Mouse (Mus musculus): ENCODE data around the gene Casr. TPM values are rescaled to one million over a fixed set of nuclear protein-coding genes. Genes with fewer than 3 reads are reported as not detected.

The Casr gene
- total RNA-seq, 2 experiments from 2014 or later, result 1.5 to 1.8 TPM

- intact Hi-C loops (cut with DNase I), result no loop called here
- no peak for DNase-seq (ENCODE audit: low spot score in 2 of 2)
These were observed 35.2 kb downstream of the Casr start for GRCm38 (mm10) chr16:36526596-36527282.

DNA sequence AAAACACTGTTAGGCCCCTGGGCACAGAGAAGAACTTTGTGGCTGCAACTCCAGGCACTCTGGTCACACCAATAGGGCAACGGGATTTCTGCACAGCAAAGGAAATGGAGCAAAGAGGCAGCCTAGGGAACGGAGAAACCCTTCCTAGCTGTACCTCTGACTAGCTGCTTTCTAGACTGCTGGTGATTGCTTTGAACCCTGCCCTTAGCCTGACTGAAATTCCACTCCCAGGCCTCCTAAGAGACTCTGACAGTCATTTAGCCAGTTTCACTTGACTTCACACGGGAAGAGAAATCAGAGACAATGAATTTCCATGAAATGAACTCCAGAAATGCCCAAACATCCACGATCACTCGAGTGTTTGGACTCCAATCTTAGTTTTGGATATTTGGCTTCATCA lies 38.8 kb downstream of the Casr start:
- DNase-seq (ENCODE audit: low spot score in 2 of 2), result no peak
- intact Hi-C loops (cut with DNase I), result no loop called here

DNA sequence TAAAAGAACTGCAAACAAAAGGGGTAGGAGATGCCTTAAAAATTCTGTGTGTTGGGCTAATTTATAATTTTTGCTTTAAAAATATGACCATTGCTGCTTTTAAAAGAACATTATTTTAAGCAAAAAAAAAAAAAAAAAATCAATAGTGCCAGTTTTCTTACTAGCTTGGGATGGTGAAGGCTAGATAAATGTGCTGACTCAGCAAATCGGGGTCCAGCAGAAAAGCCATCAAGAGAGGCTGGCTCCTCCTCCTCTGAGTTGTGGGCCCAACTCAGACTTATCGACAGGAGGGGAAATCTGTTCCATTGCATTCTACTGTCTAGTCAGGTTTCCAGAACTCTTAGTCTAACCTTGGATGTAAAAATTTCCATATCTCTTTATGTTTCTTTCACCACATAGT lies 45.6 kb downstream of the Casr start:
- intact Hi-C loops (cut with DNase I), result no loop called here
- DNase-seq (ENCODE audit: low spot score in 2 of 2), result no peak

DNA sequence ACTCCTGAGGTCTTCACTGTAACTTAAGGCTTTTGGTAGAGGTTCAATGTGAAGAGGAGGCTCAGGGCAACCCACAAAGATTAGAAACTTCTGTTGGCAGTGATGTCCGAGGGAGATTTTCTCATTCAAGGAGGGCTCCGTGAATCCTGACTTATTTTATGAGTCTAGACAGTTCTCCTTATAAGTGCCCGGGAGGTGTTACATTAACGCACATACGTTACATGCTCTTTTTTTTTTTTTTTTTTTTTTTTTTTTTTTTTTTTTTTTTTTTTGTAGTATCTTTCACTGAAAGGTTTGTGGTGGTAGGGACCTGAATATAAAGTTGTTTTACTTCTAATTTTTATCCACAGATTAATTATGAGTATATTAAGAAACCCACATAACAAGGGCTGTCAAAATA lies 54.6 kb downstream of the Casr start:
- intact Hi-C loops (cut with DNase I), result no loop called here
- no peak for DNase-seq (ENCODE audit: low spot score in 2 of 2)

- intact Hi-C loops (cut with DNase I), result no loop called here
- DNase-seq (ENCODE audit: low spot score in 2 of 2), result no peak
These were observed 55.1 kb downstream of the Casr start for GRCm38 (mm10) chr16:36506827-36507226.

GRCm38 (mm10) chr16:36505913-36506312 lies 56.0 kb downstream of the Casr start:
- DNase-seq (ENCODE audit: low spot score in 2 of 2), result no peak
- intact Hi-C loops (cut with DNase I), result no loop called here

DNA sequence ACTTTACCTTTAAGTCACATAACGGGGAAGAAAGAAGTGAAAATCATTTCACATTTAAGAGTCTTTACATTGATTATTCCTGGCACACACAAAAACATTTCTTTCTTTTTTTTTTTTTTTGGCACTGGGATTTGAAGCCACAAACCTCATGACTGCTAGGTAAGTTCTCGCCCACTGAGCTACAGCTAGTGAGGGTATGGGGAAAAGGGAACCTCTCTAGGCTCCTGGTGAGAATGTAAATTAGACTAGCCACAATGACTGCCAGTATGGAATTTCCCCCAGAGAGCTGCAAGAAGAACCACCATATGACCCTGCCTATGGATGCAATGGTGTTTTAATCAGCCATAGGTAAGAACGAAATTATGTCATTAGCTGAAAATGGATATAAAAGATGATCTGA lies 56.8 kb downstream of the Casr start:
- DNase-seq (ENCODE audit: low spot score in 2 of 2), result no peak
- intact Hi-C loops (cut with DNase I), result no loop called here

GRCm38 (mm10) chr16:36502286-36502685 lies 59.7 kb downstream of the Casr start:
- intact Hi-C loops (cut with DNase I), result no loop called here

DNA sequence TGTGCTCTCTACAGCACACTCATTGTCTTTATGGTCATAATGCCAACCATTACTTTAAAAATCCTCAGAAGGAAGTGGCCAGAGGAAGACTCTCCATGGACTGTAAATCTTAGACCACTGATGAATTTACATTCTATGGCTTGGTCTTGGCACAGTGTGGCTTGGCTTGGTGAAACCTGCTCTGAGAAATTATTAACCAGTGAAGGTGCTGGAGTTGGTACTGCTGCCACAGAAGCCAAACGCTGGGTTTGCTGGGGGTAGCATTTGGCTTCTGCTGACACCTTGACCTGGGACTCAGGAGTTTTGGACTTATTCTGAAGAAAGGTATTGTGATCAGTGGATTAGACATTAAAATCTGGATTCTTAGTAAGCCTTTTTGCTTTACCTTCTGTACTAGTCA lies 69.5 kb downstream of the Casr start:
- intact Hi-C loops (cut with DNase I), result no loop called here
- DNase-seq (ENCODE audit: low spot score in 2 of 2), result no peak

More at GRCm38 (mm10) chr16:36502286-36502685, 59.7 kb downstream of the Casr start:
- DNase-seq (ENCODE audit: low spot score in 2 of 2), result no peak

DNA sequence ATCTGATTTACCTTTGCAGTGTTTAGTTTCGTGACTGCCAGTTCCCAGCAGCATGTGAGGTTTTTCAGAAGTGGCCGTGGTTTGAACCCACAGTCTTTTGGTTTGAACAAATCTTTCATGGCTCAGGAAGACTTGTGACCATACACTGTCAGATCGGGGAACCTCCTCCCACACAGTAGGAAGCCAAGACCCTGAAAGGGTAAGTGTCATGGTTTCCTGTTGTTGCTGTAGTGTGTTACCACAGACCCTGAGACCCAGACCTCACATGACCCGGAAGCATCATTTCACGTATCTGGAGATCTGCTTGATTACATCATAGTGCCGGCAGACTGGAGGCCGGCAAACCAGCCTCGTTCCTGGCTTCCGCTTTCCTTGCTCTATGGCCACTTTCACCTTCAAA lies 85.1 kb downstream of the Casr start:
- intact Hi-C loops (cut with DNase I), result no loop called here

GRCm38 (mm10) chr16:36475530-36475929 lies 86.4 kb downstream of the Casr start:
- no peak for DNase-seq (ENCODE audit: low spot score in 2 of 2)
- intact Hi-C loops (cut with DNase I), result loop anchor here (2.0 kb wide), 1 partner anchor 341 kb away; no protein-coding TSS in a partner anchor

More for the DNA sequence above, 85.1 kb downstream of the Casr start:
- DNase-seq (ENCODE audit: low spot score in 2 of 2), result no peak

DNA sequence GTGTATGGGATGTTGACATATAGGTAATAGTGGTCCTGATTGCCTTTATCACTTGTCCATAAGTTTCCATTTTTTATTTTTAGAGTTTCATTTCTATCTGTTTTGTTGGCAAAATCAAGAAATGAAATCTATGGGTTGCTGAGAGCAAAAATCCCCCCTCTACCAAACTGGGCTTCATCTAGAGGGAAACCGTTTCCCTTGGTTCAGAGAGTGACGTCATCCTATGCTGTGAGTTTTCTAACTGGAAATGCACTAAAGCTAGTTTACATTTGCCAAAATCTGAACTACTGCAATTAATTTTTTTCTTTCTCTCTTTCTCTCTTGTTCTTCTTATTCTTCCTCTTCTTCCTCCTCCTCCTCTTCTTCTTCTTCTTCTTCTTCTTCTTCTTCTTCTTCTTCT lies 87.1 kb downstream of the Casr start:
- DNase-seq (ENCODE audit: low spot score in 2 of 2), result no peak
- intact Hi-C loops (cut with DNase I), result loop anchor here (2.0 kb wide), 1 partner anchor 342 kb away; no protein-coding TSS in a partner anchor

DNA sequence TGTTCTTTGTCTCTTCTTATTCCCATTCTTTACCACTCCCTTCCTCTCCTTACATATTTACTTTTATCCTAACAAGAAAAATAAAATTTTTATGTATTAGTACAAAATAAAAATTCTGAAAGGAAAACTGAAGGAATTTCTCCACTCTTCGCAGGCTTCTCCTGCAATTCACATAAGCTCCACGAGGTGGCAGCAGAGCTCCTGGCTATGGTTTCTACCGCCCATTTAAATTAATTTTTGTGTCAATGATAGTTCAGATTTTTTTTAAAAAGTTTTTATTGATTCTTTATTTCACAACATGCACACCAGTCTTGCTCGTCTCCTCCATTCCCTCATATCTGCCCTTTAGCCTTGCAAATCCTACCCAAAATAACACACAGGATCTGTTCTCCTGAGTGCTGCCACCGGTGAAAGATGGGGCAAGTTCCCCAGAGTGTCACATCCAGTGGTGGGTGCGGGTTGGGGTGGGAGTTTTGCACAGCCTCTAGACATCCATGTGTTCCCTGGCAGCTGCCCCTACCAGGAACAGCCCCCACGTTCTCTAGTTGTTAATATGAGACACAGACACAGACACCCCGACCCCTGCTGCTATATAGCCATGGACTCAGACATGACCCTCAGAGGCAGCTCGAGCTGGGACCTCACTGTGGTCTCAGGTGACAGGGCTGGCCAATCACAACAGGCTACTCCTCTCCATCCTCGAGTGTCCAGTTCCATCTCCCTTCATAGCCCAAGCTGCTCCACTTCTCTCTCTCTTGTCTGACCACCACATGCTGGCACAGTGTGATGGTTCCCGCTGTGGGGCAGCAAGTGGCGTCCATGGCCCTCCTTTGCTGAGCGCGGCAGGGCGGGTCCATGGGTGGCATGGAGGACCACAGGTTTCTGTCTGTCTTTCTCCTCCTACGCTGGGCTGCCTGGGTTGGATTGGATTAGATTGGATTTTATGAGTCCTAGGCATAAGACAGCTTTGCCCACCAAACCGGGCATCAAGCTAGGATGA lies 88.4 kb downstream of the Casr start:
- peak; percentile 18 to 19 for DNase-seq (ENCODE audit: low spot score in 2 of 2)
- intact Hi-C loops (cut with DNase I), result loop anchor here (1.0 to 2.0 kb wide), 2 partner anchors 149 to 343 kb away; no protein-coding TSS in a partner anchor

DNA sequence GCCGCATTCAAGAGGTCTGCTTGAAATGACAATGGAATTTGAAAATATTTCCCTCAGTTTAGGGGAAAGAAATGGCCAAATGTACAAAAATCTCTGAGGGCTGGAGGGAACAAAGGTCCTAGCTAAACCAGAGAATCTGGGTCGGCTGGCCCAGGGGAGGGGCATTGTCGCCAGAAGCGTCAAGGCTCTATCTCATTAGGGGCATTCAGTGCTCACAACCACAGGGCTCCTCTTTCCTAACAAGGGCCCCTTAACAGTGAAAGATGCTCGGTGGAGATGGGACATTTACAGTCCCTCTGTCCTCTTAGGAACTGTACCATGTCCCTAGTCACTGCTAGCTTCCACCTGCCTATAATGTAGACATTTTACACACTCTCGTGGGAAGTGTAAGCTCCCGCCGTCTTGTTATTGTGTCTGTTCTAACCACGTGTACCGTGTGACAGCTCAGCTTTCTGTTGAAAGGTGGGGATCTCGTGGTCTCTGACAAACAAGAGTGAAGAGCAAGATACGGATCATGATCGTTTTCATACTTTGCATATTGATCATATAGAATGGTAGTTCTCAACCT lies 90.8 kb downstream of the Casr start:
- no peak for DNase-seq (ENCODE audit: low spot score in 2 of 2)
- intact Hi-C loops (cut with DNase I), result no loop called here

DNA sequence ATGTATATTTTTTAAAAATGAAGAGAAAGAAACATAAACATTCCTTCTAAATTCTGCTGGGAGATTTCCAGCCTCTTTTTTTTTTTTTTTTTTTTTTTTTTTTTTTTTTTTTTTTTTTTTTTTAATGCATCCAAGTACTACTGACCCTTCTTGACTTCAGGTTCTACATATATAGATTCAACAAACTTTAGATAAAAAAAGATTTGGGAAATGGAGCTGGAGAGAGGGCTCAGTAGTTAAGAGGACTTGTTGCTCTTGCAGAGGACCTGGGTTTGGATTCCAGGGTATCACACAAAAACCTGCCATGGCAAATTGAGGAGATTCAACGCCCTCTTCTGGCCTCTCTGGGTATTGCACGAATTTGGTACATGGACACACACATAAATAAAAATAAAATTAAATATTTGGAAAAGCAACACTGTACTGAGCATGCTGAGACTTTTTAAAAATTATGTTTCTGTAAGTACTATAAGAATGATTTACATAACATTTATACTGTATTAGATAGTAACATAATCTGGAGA lies 91.9 kb downstream of the Casr start:
- DNase-seq (ENCODE audit: low spot score in 2 of 2), result no peak
- intact Hi-C loops (cut with DNase I), result no loop called here

- no peak for DNase-seq (ENCODE audit: low spot score in 2 of 2)
- intact Hi-C loops (cut with DNase I), result no loop called here
These were observed 92.6 kb downstream of the Casr start for GRCm38 (mm10) chr16:36469367-36469766.

DNA sequence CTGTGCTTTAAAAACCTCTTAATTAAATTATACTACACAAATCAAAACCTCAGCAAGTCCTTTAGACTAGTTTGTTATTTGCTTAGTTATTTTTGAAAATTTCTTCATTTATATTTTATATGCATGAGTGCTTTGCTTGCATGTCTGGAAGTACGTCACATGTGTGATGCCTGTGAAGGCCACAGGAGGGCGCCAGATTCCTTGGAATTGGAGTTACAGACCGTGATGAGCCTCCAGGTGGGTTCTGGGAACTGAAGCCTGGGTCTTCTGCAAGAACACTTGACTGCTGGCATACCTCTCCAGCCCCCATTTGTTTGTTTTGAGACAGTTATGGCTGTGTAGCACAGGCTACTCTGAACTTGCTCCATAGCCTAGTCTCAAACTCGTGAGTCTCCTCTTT lies 93.1 kb downstream of the Casr start:
- intact Hi-C loops (cut with DNase I), result no loop called here
- no peak for DNase-seq (ENCODE audit: low spot score in 2 of 2)

GRCm38 (mm10) chr16:36467936-36468335 lies 94.0 kb downstream of the Casr start:
- DNase-seq (ENCODE audit: low spot score in 2 of 2), result no peak
- intact Hi-C loops (cut with DNase I), result no loop called here

DNA sequence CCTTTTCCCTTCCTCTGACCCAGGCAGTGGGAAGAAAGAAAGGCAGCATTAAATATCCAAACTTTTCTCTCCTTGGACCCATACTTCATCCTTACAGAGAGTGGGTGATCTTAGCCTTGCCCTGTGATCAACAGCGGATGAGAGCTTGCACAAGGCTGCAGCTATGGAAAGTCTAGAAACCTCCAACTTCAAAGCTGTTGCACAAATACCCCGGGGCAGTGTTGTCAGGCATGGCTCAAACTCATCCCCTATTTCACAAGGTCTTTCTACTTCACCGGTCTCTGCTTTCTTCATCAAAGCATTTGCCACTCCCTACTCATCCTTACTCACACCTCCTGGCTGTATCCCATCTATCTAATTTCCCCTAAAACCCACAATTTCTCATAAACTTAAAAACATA lies 96.5 kb downstream of the Casr start:
- no peak for DNase-seq (ENCODE audit: low spot score in 2 of 2)
- intact Hi-C loops (cut with DNase I), result no loop called here

- no peak for DNase-seq (ENCODE audit: low spot score in 2 of 2)
- intact Hi-C loops (cut with DNase I), result no loop called here
These were observed 97.9 kb downstream of the Casr start for GRCm38 (mm10) chr16:36464076-36464475.

All from left cerebral cortex, postnatal 36 days (tissue).